16 mouse cellular contexts compared by ENCODE assay signal in genomic region chr19:5306279-5306678, GRCm38 (mm10). TPM values are rescaled to one million over a fixed set of nuclear protein-coding genes. Genes with fewer than 3 reads are reported as not detected.
A peak's percentile ranks its signal among the peaks of the same experiment; 100 is the strongest.
DNase-seq lines count a peak whose midpoint lies in the region; TF ChIP-seq lines count a peak whose summit lies in the region.
"Had no signal": no experiment of that assay in that cellular context is flagged by ENCODE, and none has a peak within 500 bp of the region (broad histone marks: within the 10 kb centered on the region; RNA-seq: fewer than 3 reads in every experiment).

No protein-coding gene starts in this region.

- peak; percentile 66 for TF ChIP-seq CTCF in layer of hippocampus, adult 2 months (conservative IDR thresholded peaks at IDR 0.05)
- no peak for TF ChIP-seq CTCF in testis, adult 2 months (IDR thresholded peaks at IDR 0.05; ENCODE audit: control insufficient read depth, insufficient read depth, insufficient replicate concordance, low read depth, low read length)

- DNase-seq in layer of hippocampus, adult 2 months (ENCODE audit: low spot score in 2 of 2), result no peak
- no peak for DNase-seq in layer of hippocampus, postnatal 36 days
- DNase-seq in testis, postnatal 14 days (ENCODE audit: low spot score), result no peak
- DNase-seq in WW6 (ENCODE audit: low read depth, low spot score), result peak; percentile 31
- no peak for DNase-seq in urinary bladder, postnatal 25 days (ENCODE audit: low spot score)
- no peak for DNase-seq in kidney, postnatal 14 days
- DNase-seq: cerebellum, postnatal 25 days; kidney, adult 18-20 months; thymus, postnatal 25 days had no signal

- no peaks in the 10 kb centered on the region for H3K27me3 ChIP-seq in testis, adult 2 months (ENCODE audit: control insufficient read depth, insufficient read depth, low read length)

- TF ChIP-seq POLR2A in testis, adult 2 months (IDR thresholded peaks at IDR 0.05; ENCODE audit: control insufficient read depth, low read depth, low read length), result no peak

- peaks cover 8% of the 10 kb centered on the region for H3K4me1 ChIP-seq in testis, adult 2 months (ENCODE audit: control insufficient read depth, insufficient read depth, low read length)

- H3K36me3 ChIP-seq in testis, adult 2 months (ENCODE audit: control insufficient read depth, insufficient read depth, low read length), result no peaks in the 10 kb centered on the region

- H3K4me3 ChIP-seq in layer of hippocampus, adult 2 months, result no peak overlapping the region
- H3K4me3 ChIP-seq in testis, adult 2 months (ENCODE audit: control insufficient read depth, low read depth, low read length), result peak overlapping the region; percentile 97
- H3K4me3 ChIP-seq: erythroblast, embryonic 14.5 days had no signal

- no peak overlapping the region for H3K27ac ChIP-seq in layer of hippocampus, adult 2 months
- peak overlapping the region; percentile 98 for H3K27ac ChIP-seq in testis, adult 2 months (ENCODE audit: control insufficient read depth, insufficient read depth, low read depth, low read length)

RNA-seq across cellular contexts. Expression of gene Gal3st3, which starts 8.1 kb away (rescaled TPM):
- 100 to 1,000 TPM; 106 to 109 TPM for total RNA-seq in layer of hippocampus, adult 2 months (2021)
- total RNA-seq in layer of hippocampus, postnatal 36 days (2021), result 100 to 1,000 TPM; 110 TPM
- 2.2 and 2.4 TPM in 2 replicates for polyA plus RNA-seq in testis, adult 2 months (2012; rRNA removed)
- total RNA-seq: liver, adult 2 months; megakaryocyte, adult 5-6 weeks had no signal
- polyA plus RNA-seq: erythroblast, embryonic 14.5 days; liver, adult 2 months had no signal

RNA-seq across cellular contexts. Expression of gene Sf3b2, which starts 11.0 kb away (rescaled TPM):
- total RNA-seq in layer of hippocampus, adult 2 months (2021), result 100 to 1,000 TPM; 214 to 219 TPM
- 100 to 1,000 TPM; 204 to 205 TPM for total RNA-seq in layer of hippocampus, postnatal 36 days (2021)
- 92.2 and 93.4 TPM in 2 replicates for polyA plus RNA-seq in testis, adult 2 months (2012; rRNA removed)

RNA-seq across cellular contexts. Expression of gene Catsper1, which starts 29.3 kb away (rescaled TPM):
- not detected for total RNA-seq in layer of hippocampus, adult 2 months (2021)
- total RNA-seq in layer of hippocampus, postnatal 36 days (2021), result not detected
- polyA plus RNA-seq in testis, adult 2 months (2012; rRNA removed), result 219 and 262 TPM in 2 replicates
- total RNA-seq: layer of hippocampus, postnatal 25 days; liver, adult 2 months; megakaryocyte, adult 5-6 weeks had no signal
- polyA plus RNA-seq: erythroblast, embryonic 14.5 days; heart, embryonic 16.5 days; liver, adult 2 months; neural tube, embryonic 11.5 days had no signal

RNA-seq across cellular contexts. Expression of gene Pacs1, which starts 33.4 kb away (rescaled TPM):
- total RNA-seq in layer of hippocampus, adult 2 months (2021), result 10 to 100 TPM; 56.4 to 57.4 TPM
- 10 to 100 TPM; 52.5 to 55.0 TPM for total RNA-seq in layer of hippocampus, postnatal 36 days (2021)
- polyA plus RNA-seq in testis, adult 2 months (2012; rRNA removed), result 163 and 169 TPM in 2 replicates

RNA-seq across cellular contexts. Expression of gene Cst6, which starts 43.1 kb away (rescaled TPM):
- 1 to 10 TPM; 4.6 to 5.9 TPM for total RNA-seq in layer of hippocampus, adult 2 months (2021)
- 1 to 10 TPM; 7.3 to 7.7 TPM for total RNA-seq in layer of hippocampus, postnatal 36 days (2021)
- 0.85 and 1.5 TPM in 2 replicates for polyA plus RNA-seq in testis, adult 2 months (2012; rRNA removed)
- total RNA-seq: liver, adult 2 months; megakaryocyte, adult 5-6 weeks had no signal
- polyA plus RNA-seq: erythroblast, embryonic 14.5 days; liver, adult 2 months had no signal
